Mouse (Mus musculus) forebrain, embryonic 10.5 days (tissue): ENCODE measurements around the gene Tspan4. TPM values are rescaled to one million over a fixed set of nuclear protein-coding genes. Genes with fewer than 3 reads are reported as not detected.

Source experiments
- DNase-seq: peaks from one replicate; pipeline ENCODE4 v3.0.0-alpha.2; 2017; ENCODE audit warnings: low spot score; ENCODE audit errors: extremely low spot score
- H3K27ac ChIP-seq: fragments of 300-500 bp; sonication (generic); 2 replicates; pipeline ENCODE4 v1.5.1; 2016; ENCODE audit warnings: mild to moderate bottlenecking
- H3K27me3 ChIP-seq: fragments of 300-500 bp; sonication (generic); 2 replicates; pipeline ENCODE4 v1.6.1; 2016; ENCODE audit warnings: mild to moderate bottlenecking; ENCODE audit not compliant: poor library complexity, severe bottlenecking
- H3K36me3 ChIP-seq: fragments of 300-500 bp; sonication (generic); replicated peaks from 2 replicates; pipeline ENCODE4 v1.6.1; 2016; ENCODE audit warnings: mild to moderate bottlenecking, moderate library complexity
- H3K4me1 ChIP-seq: fragments of 300-500 bp; sonication (generic); 2 replicates; pipeline ENCODE4 v1.6.1; 2016
- H3K4me3 ChIP-seq: fragments of 300-500 bp; sonication (generic); 2 replicates; pipeline ENCODE4 v1.5.1; 2016; ENCODE audit warnings: mild to moderate bottlenecking, moderate library complexity
- H3K9me3 ChIP-seq: fragments of 300-500 bp; sonication (generic); 2 replicates; pipeline ENCODE4 v1.6.1; 2016; ENCODE audit warnings: mild to moderate bottlenecking, moderate library complexity
- WGBS: fragments of 180-500 bp; shearing (Covaris S2); methylation state at CpG from one replicate; pipeline ENCODE4 v1.1.7; 2016; 5-methylcytosine and 5-hydroxymethylcytosine counted together
- polyA plus RNA-seq: library from polyadenylated mRNA; unstranded; fragments of >200 nt; fragmentation: Nextera tagmentation; extraction: Ambion mirVana; gene quantifications from 2 replicates; pipeline ENCODE4 v1.2.1, GENCODE M21; 2016

Tspan4 gene
- polyA plus RNA-seq, 1 experiment from 2014 or later = 31.4 TPM

DNA sequence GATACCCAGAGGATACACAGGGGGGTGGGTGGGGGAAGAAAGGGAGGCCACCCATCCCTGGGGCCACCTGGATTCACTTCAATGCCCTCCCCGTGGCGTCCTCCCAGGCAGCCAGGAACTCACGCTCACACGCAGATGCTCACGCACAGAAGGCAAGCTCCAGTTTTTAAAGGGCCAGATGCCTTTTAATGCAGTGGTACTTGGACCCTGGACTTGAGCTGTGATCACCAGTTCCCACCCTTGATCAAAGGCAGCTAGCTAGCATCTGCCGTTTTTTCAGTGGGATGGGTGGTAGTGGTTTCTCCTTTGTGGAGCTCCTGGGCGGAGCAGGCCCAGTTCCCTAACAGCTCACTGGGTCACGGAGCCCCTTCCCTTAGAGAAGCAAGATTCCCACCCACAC, 40.6 kb upstream of the Tspan4 start:
- Histone ChIP-seq H3K4me1 (peaks cover 71% of the 10 kb centered on the region), H3K4me3 (peak overlapping the region; percentile 72), H3K36me3 (peaks cover 58% of the 10 kb centered on the region), H3K27me3 (no peaks in the 10 kb centered on the region), H3K27ac (peak overlapping the region; percentile 86), H3K9me3 (no peaks in the 10 kb centered on the region)
- 14% methylated on average over 8 of the region's 8 CpGs for WGBS
- DNase-seq = no peak

DNA sequence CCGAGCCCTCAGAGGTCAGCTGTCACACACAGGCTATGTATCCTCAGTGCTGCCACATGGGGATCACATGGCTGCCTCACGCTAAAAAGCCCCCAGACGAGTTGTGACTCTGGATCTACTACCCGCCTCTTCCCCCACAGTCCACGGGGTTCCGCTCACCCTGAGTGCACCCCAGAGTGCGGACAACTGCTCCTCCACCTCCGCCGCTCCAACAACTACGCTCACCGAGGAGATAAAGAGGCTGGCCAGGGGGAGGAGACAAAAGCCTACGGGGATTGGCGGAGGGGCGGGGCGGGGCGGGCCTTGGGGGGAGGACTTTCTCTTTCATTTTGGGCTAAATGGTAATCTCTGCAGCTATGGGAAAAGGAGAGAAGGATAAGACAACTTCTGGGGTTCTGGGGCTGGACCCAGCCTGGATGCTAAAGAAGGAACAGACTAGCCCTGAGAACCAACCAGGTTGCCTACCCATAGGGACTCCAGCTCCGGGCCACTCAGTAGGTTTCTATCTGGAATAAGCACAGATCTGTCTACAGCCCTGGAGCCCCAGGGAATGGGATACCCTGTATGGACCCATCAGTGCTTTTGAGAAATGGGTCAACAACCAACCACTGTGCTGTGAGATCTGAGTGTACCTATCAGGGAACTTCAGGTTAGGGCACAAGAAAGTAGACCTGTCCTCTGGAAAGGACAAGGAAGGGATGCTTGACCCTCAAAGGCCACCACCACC, 39.7 kb upstream of the Tspan4 start:
- peaks cover 63% of the 10 kb centered on the region for H3K4me1 ChIP-seq
- peak; percentile 56 for DNase-seq
- peak overlapping the region; percentile 86 for H3K27ac ChIP-seq
- H3K4me3 ChIP-seq = peak overlapping the region; percentile 72
- no peaks in the 10 kb centered on the region for H3K9me3 ChIP-seq
- WGBS = 6% methylated on average over 17 of the region's 17 CpGs
- peaks cover 65% of the 10 kb centered on the region for H3K36me3 ChIP-seq
- H3K27me3 ChIP-seq = no peaks in the 10 kb centered on the region

DNA sequence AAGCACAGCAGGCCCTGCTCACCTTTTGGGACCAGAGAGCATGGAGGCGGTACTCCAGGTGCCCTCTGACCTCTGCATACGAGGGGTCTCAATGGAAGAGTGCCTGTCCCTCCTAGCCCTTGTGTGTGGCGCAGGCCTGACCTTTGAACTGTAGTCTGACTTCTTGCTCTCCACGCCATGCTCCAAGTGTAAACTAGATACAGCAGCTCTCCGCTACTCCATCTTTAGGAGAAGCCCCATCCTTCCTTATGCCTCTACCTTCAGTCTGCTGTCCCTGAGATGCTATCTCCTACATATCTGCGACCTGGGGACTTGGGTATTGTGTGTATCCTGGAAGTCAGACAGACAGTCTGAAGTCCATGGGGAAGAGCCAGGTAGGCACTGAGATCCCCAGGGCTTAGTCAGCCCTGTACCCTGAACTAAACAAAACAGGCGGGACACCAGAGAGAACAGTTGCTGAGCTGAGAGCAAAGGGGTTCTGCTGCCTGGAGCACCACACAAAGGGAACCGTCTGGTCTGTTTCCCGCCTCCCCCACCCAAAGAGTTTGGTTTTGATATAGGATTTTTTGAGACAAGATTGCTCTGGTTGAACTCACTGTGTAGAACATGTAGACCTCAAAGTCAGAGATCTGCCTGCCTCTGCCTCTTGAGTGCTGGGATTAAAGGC, 39.1 kb upstream of the Tspan4 start:
- Histone ChIP-seq H3K4me3 (peak overlapping the region; percentile 72), H3K36me3 (peaks cover 65% of the 10 kb centered on the region), H3K9me3 (no peaks in the 10 kb centered on the region), H3K27ac (peak overlapping the region; percentile 88), H3K4me1 (peaks cover 67% of the 10 kb centered on the region), H3K27me3 (no peaks in the 10 kb centered on the region)
- WGBS = 79% methylated on average over 9 of the region's 9 CpGs
- DNase-seq = no peak

DNA sequence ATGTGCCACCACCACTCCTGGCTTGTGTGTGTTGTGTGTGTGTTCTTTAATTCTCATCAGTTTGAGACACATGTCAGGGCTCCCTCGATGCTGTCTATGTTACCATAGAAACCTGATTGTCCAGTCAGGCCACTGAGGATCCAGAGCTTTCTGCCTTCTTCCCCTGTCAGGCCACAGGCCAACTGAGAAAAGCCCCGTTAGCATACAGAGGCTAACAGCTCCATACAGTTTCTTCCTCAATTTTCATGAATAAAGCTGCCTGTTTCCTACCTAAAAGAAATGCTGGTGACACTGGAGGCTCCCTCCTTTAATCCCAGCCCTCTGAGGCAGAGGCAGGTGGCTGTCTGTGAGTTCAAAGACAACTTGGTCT, 38.5 kb upstream of the Tspan4 start:
- Histone ChIP-seq H3K27ac (peak overlapping the region; percentile 88), H3K36me3 (peaks cover 65% of the 10 kb centered on the region)

DNA sequence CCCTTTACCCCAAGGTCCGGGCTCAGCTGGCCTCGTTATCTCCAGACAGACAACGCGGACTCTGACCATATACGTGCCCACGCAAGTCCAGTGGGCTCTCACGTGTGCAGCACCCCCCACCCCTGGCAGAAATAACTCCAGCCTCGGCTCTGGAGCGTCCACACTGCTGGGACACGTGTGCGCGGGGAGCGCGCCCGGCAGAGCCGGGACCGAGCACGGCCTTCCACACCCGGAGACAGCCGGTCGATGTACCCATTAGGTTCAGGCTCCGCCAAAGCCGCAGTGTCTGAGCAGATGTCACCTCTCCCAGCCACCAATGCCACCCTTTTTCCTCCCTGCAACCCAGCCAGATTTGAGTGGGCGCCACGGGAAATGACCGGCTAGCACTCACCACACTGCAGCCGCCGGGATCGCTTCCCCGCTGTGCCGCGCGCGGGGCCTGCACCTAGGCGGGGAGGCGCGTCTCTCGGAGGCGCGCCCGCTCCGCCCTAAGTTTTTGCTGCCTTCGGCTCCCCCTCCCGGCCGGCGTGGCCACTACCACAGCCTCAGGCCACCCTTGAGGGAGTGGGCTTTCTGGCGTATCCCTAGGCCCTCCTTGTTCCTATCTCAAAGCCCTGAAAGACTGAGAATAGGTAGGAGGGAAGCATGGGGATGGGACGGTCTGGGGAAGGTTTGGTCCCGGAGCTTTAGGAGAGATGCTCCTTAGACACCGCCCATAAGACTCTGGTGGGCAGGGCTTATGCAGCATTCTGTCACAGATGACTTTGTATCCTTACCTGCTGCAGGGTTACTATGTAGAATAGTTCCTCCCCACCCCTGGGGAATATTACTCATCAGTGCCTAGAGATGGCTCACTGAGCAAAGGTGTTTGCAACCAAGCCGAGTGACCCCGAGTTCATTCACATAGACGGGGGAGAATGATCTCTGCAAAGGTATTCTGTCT, 37.6 kb upstream of the Tspan4 start, which contains the start of gene Slc25a22:
Gene Slc25a22 (minus strand): TSS at position 715 of the 943 bp plus-strand sequence.
- Histone ChIP-seq H3K4me3 (peak within 1 kb of the TSS; percentile 72), H3K36me3 (peaks cover 65% of the 10 kb centered on the region), H3K4me1 (peaks cover 77% of the 10 kb centered on the region), H3K27me3 (no peaks in the 10 kb centered on the region), H3K27ac (peak within 1 kb of the TSS; percentile 88), H3K9me3 (no peaks in the 10 kb centered on the region)
- peak; percentile 80 for DNase-seq
- WGBS = 5% methylated on average over 53 of the region's 53 CpGs

More for the DNA sequence above, 38.5 kb upstream of the Tspan4 start:
- H3K4me3 ChIP-seq = peak overlapping the region; percentile 72
- peaks cover 72% of the 10 kb centered on the region for H3K4me1 ChIP-seq
- DNase-seq = no peak
- H3K27me3 ChIP-seq = no peaks in the 10 kb centered on the region
- 56% methylated on average over 2 of the region's 2 CpGs for WGBS
- no peaks in the 10 kb centered on the region for H3K9me3 ChIP-seq

DNA sequence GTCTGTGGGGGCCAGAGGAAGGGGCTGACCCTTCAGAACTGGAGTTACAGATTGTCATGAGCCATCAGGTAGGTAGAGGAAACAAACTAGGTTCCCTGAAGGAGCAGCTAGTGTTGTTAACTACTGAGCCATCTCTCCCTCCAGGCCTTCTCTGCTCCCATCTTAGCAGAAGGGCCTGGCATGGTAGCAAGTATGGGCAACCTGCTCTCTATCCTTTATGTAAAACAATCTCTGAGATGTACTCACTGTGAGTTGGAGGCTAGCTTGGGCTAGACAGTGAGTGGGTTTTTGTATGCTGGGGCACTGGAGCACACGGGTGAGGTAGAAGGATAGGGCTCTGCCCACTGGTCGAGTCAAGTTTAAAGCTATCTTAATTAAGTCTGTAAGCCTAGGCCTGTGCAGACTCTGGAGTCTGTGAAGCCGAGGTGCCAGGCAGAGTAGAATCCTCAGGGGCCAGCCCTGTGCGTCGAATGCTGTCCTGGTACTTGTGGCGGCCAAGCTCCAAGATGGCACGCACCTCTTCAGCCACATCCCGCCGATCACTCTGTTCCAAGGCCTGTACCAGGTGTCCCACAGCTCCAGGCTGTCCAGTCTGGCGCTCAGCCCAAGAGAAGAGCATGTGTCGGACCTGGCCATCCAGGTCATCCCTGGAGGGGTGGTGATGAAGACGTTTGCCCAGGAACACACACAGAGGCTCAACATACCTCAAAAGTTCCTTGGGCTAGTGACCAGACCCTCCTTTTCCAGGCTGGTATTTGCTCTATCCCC, 36.7 kb upstream of the Tspan4 start:
- no peak overlapping the region for H3K4me3 ChIP-seq
- peaks cover 78% of the 10 kb centered on the region for H3K4me1 ChIP-seq
- DNase-seq = no peak
- H3K36me3 ChIP-seq = peaks cover 59% of the 10 kb centered on the region
- H3K27me3 ChIP-seq = no peaks in the 10 kb centered on the region
- no peaks in the 10 kb centered on the region for H3K9me3 ChIP-seq
- WGBS = 94% methylated on average over 12 of the region's 12 CpGs
- no peak overlapping the region for H3K27ac ChIP-seq

DNA sequence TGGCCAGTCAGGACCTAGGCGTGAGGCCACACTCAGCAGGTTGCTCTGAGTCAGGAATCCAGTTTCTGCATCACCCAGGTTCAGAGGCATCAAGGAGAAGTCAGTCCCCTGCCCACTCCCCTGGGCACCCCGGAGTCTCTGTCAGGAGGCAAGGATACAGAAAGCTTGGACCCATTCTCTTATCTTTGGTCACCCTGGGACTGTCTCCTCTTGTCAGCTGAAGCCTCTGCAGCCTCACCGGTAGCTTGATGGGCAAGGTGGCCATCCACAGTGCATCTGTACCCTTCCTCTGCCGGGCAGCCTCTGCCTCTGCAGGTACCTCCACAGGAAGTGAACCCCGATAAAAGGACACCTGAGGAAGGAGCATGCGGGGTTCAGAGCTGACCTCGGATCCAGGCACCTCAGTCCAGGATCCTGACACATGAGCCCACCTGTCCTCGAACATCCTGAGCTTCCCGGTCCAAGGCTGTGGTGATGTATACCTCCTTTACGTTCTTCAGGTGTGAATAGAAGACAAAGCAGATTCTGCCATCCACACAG, 35.8 kb upstream of the Tspan4 start:
- peaks cover 78% of the 10 kb centered on the region for H3K4me1 ChIP-seq
- H3K36me3 ChIP-seq = peaks cover 51% of the 10 kb centered on the region
- no peaks in the 10 kb centered on the region for H3K9me3 ChIP-seq
- H3K4me3 ChIP-seq = no peak overlapping the region
- no peaks in the 10 kb centered on the region for H3K27me3 ChIP-seq
- H3K27ac ChIP-seq = no peak overlapping the region
- no peak for DNase-seq
- 95% methylated on average over 10 of the region's 10 CpGs for WGBS

DNA sequence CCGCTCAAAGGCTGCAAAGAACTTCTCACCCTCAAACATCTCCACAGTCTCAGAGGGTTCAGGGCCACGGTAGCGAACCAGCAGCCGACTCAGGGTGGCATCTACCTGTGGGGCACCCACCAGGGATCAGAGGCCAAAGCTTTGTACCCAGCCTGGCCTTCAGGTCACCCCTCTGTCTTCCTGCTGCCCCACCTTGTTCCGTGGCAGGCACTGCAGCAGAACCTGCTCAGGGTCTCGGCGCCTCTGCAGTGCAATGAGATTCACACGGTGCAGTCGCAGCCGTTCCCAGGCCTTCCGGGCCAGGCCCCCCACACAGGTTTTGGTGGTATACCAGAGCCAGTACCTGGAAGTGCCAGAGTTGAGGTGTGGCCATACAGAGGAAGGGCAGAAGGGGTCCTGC, 35.2 kb upstream of the Tspan4 start:
- no peaks in the 10 kb centered on the region for H3K9me3 ChIP-seq
- no peak overlapping the region for H3K4me3 ChIP-seq
- H3K27me3 ChIP-seq = no peaks in the 10 kb centered on the region
- H3K27ac ChIP-seq = no peak overlapping the region
- peaks cover 51% of the 10 kb centered on the region for H3K36me3 ChIP-seq
- 98% methylated on average over 11 of the region's 11 CpGs for WGBS
- peaks cover 76% of the 10 kb centered on the region for H3K4me1 ChIP-seq
- no peak for DNase-seq

DNA sequence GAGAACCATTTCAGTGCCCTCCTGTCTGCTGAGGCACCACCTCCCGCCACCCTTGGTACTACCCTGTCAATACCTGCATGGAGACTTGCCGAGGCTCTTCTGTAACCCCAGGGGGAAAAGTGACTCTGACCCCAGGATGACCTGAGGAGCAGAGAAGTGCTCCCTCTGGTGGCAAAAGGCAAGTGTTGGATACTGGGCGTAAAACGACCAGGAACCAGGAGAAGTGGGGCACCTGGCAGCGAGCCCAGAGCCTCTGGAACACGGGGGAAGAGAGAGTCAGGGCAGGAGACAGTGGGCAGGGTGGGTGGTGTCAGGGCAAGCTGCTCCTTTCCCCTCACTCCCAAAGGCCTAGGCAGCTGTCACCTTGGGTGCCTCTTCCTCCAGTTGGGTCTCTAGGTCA, 34.4 kb upstream of the Tspan4 start:
- DNase-seq = no peak
- Histone ChIP-seq H3K27ac (0 out of 2 replicates have a peak overlapping the region, but pooled peaks have one; percentile 3), H3K9me3 (no peaks in the 10 kb centered on the region), H3K36me3 (peaks cover 51% of the 10 kb centered on the region), H3K27me3 (no peaks in the 10 kb centered on the region), H3K4me1 (peaks cover 68% of the 10 kb centered on the region), H3K4me3 (no peak overlapping the region; the same call in 1 of the 2 replicates)
- WGBS = 39% methylated on average over 6 of the region's 6 CpGs

DNA sequence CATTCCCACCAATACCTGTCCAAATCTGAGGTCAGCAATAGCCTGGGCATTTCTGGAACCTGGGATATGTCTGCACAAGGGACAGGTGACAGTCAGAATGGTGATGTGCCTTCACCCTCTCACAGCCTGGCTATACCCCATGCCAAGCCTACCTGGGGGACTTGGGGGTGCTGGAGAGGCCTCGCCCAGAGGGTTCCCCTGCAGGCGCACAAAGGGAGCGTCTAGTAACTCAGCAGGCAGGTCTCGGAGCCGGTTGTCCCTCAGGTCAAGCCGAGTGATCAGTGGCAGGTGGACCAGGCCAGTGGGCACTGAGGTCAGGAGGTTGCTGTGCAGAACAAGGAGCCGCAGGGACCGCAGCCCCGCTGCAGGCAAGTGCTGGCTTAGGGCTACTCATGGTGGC, 33.6 kb upstream of the Tspan4 start:
- no peak for DNase-seq
- peaks cover 51% of the 10 kb centered on the region for H3K36me3 ChIP-seq
- H3K27ac ChIP-seq = 0 out of 2 replicates have a peak overlapping the region, but pooled peaks have one; percentile 8
- H3K4me1 ChIP-seq = peaks cover 60% of the 10 kb centered on the region
- peak overlapping the region; percentile 61 for H3K4me3 ChIP-seq
- H3K27me3 ChIP-seq = no peaks in the 10 kb centered on the region
- 94% methylated on average over 9 of the region's 9 CpGs for WGBS
- H3K9me3 ChIP-seq = no peaks in the 10 kb centered on the region

DNA sequence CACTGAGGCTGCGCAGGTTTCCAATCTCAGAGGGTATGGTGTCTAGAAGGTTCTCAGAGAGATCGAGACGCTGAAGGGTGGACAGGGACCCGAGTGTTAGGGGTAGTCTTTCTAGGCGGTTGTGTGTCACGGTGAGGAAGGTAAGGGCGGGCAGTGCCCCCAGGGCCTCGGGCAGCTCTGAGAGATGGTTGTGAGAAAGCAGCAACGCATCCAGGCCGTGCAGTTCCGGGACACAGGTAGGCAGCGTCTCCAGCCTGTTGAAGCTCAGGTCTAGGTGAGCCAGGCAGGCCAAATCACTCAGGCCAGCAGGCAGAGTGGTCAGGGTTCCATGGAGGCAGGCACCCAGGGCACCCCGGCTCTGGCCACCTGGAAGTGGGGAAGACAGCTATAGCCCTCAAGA, 32.8 kb upstream of the Tspan4 start:
- Histone ChIP-seq H3K4me1 (peaks cover 58% of the 10 kb centered on the region), H3K27ac (peak overlapping the region; percentile 90), H3K27me3 (no peaks in the 10 kb centered on the region), H3K36me3 (peaks cover 51% of the 10 kb centered on the region), H3K9me3 (no peaks in the 10 kb centered on the region), H3K4me3 (peak overlapping the region; percentile 61)
- no peak for DNase-seq
- WGBS = 94% methylated on average over 13 of the region's 13 CpGs
